Mouse (Mus musculus) frontal cortex, adult (tissue): ENCODE data around the gene Fam107b.

Experiments
- ATAC-seq: cut with Nextera tagmentation; 2 replicates; pipeline ENCODE4 v1.9.2; 2017; ENCODE audit warnings: mild to moderate bottlenecking, moderate library complexity, mixed read lengths; ENCODE audit not compliant: low TSS enrichment

Fam107b gene

DNA sequence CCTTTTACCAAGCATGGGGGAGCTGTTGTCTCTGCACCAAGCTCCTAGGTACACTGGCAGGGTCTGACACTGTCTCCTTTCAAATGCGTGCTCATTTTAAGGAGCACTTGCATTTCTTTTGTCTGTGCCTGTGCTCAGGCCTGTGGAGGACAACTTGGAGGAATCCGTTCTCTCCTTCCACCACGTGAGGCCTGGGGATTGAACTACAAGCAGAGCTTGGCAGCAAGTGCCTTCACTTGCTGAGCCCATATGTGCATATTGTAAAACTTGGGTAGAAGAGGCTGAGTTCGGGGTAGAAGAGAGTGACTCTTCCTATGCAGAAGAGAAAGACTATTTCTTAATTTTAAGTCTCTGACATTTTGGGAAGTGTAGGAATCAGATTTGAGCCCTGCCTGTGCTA is 202.8 kb downstream of the Fam107b start:
- ATAC-seq: no peak

GRCm38 (mm10) chr2:3775569-3775968 is 205.3 kb downstream of the Fam107b start:
- ATAC-seq: no peak

GRCm38 (mm10) chr2:3776045-3776444 is 205.8 kb downstream of the Fam107b start:
- ATAC-seq: no peak

GRCm38 (mm10) chr2:3777696-3778095 is 207.4 kb downstream of the Fam107b start:
- no peak for ATAC-seq

DNA sequence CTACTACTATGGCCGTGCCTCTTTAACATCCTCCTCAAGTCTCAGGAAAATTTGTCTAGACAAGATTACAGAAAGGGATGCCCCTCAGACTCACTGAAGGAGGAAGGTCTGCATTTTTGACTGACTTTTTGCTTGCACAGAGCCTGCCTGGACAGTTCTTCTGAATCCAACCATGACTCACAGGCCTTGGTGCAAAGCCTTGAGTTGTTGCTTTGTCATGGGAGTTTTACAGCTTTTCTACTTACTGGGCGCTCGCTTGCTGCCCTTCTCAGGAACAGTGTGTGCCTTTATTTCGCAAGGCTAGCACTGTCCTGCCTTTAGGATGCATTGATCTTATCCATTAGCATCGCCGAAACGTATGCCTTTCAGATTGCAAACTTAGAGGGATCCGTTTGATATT is 215.3 kb downstream of the Fam107b start:
- no peak for ATAC-seq

DNA sequence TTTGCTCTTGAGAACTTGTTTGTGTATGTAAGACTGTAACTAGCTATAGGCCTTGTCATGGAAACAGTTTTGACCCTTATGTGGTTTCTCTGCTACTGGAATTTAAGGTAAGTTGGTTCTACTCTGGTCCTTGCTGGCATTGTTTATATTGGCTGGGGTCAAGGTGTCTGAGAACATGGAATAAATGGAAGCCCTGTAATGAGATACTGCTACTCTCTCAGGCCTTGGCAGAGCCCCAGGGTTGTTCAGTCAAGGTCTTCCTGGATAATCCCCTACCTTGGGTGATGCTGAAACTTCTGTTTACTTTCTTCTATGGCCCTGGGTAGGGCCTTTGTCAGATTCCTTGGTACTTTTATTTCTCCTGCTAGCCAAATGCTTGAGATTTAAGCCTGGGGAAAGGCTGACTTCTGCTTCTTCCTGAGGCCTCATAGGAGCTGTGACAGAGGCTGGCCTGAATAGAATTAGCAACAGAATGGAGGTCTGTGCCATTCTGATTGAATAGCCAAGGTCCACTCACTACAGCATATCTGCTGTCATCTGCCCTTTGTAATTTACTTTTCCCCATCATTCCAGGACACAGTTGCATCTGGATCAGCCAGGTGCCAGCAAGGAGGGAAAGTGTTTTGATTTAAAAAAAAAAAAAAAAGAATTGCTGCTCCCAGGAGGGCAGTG is 217.6 kb downstream of the Fam107b start:
- ATAC-seq: no peak

GRCm38 (mm10) chr2:3788424-3788786 is 218.1 kb downstream of the Fam107b start:
- no peak for ATAC-seq

- ATAC-seq: no peak
Measured at GRCm38 (mm10) chr2:3796543-3796942, 226.3 kb downstream of the Fam107b start.

DNA sequence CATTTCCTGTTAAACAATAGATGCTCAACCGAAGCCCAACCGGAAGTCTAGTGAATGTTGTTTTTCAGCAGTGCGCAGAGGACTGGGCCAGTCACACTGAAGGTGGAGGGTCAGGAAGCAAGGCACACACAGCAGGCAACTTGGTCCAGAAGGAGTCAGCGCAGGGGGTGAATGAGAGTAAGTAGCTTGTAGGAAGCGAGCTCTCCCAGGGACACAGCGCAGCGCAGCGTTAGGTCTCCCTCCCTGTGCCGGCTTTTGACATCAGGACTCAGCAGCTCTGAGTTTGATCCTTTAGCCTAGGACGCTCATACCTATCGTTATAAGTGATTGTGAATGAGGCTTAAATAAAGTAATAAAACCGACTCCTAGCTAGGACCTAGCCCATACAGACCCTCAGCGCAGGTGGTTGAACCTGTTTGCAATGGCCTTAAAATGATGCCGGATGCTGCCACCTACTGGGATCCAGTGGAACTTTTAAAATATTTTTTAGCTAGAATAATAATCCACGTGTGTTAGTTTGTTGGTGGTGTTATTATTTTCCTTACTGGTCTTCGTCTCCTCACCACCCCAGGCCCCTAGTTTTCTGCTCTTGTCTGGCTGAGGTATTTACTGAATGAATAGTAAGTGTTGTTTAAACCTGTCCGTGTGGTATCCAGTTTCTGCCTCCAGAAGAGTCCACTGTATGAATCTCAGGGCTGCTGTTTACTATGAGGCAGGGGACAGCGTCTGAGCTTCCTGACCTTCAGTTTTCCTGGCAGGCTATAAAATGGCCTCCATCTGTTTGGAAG is 229.7 kb downstream of the Fam107b start:
- ATAC-seq: peak; percentile 62; the same call in 1 of the 2 replicates

DNA sequence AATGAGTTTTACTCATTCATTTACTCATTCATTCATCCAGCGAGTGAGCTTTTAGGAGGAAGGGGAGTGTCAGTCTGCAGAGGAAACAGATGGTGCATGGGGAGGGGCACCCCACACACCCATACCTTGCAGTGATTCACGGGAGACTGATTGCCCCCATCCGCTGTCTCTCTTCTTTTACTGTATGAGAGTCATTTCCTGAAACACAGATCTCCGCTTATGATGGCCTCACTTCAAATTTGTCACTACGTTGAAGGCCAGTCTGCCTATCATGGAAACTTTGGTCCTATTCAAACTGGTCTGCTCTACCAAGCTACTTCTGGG is 230.2 kb downstream of the Fam107b start:
- ATAC-seq: no peak

- ATAC-seq: no peak
Measured at GRCm38 (mm10) chr2:3805742-3806141, 235.5 kb downstream of the Fam107b start.

DNA sequence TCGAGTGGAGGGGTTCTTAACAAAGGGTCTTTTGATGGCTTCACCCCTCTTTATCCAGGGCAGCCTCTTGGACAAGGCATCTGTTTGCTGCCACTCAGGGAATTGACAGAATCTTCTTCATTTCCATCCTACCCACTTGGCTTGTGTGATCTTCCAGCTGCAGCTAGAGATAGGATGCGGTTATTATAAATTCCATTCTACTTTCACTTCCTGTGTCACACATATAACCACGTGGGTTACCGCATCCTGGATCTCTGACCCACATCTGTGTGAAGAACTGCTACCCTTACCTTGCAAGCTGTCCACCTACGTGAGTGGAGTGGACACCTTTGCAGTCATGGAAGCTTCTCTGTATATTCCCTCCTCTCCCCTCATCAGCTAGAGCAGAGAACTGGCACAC is 240.0 kb downstream of the Fam107b start:
- no peak for ATAC-seq

DNA sequence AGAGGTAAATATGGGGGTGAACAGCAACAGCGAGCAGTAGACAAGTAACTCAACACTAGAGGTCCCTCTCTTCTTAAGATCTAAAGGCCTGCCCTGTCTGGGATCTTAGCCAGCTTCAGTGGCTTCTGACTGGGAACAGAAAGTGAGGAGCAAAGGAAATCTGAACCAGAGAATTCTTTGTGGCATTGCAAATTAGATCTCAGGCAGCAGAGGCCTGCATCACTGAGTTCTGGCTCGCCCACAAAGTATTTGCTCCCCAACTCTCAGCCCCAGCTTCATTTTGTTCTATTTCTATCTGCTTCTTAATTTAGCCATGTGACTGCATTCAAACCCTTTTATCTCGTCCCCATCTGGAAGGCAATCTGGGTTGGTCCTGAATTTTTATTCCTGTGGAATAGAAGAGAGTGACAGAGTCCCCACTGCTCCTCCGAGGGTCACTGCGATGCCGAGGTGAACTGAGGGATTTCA is 245.9 kb downstream of the Fam107b start:
- peak; percentile 96 for ATAC-seq

DNA sequence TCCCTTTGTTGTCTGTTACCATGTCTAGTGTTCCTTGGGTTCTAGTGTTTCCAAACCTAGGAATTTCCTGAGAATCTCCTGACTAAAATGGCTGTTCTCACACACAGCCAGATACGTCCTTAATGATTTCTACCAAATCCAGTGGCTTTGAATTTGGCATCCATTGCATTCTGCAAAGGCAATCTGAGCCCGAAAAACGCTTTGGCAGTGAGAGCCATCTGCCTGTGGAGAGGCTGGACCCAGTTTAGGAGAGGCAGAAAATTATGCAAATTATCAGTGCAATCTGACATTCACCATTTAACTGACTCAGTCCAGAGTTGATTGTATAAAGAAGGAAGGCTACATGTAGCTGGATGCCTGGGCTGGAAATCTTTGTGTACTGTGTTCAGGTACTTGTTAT is 247.3 kb downstream of the Fam107b start:
- no peak for ATAC-seq

- ATAC-seq: no peak
Measured at GRCm38 (mm10) chr2:3822483-3823455, 252.5 kb downstream of the Fam107b start.
